Mouse (Mus musculus): ENCODE data around the gene Hist1h2ad. TPM values are rescaled to one million over a fixed set of nuclear protein-coding genes. Genes with fewer than 3 reads are reported as not detected.
A peak's percentile ranks its signal among the peaks of the same experiment; 100 is the strongest.
"Not testable (repeated sequence)": the region's sequence is repeated elsewhere in the genome, so short reads cannot be mapped to it uniquely, and the experiment has no call there.

Hist1h2ad gene
- polyA plus RNA-seq, 2 experiments from 2014 or later = 2.3 TPM; not detected in 1

DNA sequence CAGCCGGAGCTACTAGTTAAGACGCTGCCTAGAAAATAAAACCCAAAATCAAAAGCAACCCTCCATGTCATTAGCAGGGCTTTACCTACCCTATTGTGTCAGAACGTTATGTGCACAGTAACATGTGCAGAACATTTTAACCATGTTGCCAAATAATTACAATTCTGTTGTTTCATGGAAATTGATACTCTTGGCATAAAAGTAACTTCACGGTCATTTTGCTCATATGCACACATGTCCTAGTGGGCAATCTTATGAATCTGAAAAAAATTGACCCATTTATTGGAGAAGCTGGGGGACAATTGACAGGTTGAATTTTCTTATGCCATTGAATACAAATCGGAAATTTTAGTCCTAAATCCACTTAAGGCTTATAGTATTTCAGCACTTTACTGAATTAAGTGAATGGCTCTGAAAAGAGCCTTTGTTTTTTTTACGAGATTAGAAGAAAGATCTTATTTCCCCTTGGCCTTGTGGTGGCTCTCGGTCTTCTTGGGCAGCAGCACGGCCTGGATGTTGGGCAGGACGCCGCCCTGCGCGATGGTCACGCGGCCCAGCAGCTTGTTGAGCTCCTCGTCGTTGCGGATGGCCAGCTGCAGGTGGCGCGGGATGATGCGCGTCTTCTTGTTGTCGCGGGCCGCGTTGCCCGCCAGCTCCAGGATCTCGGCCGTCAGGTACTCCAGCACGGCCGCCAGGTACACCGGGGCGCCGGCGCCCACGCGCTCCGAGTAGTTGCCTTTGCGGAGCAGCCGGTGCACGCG is 3.7 kb upstream of the Hist1h2ad start:
- peak; percentile 9 for ATAC-seq

DNA sequence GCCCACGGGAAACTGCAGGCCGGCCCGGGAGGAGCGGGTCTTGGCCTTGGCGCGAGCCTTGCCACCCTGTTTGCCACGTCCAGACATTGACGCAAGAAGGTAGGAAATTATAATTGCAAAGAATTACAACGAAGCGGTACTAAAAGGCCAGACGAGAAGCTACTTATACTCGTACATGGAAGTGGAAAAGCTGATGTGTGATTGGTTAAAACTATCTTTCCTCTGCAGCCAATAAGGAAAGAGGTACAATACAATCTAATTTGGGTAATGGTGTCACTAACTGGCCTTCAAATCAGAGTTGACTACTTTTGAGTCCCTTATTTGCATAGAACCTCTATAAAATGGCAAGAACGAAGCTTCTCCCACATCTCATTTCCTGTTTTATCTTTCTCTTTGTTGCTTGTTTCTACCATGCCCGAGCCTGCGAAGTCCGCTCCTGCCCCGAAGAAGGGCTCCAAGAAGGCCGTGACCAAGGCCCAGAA is 3.1 kb upstream of the Hist1h2ad start, which contains the start of the genes Hist1h2ae and Hist1h2bg:
Gene Hist1h2ae (minus strand): TSS at position 199 of the 482 bp plus-strand sequence.
Gene Hist1h2bg (plus strand): TSS at position 375 of the 482 bp plus-strand sequence.
- peak; percentile 83 for ATAC-seq

GRCm38 (mm10) chr13:23571504-23572217 is 2.5 kb upstream of the Hist1h2ad start:
- not testable (repeated sequence) for ATAC-seq

DNA sequence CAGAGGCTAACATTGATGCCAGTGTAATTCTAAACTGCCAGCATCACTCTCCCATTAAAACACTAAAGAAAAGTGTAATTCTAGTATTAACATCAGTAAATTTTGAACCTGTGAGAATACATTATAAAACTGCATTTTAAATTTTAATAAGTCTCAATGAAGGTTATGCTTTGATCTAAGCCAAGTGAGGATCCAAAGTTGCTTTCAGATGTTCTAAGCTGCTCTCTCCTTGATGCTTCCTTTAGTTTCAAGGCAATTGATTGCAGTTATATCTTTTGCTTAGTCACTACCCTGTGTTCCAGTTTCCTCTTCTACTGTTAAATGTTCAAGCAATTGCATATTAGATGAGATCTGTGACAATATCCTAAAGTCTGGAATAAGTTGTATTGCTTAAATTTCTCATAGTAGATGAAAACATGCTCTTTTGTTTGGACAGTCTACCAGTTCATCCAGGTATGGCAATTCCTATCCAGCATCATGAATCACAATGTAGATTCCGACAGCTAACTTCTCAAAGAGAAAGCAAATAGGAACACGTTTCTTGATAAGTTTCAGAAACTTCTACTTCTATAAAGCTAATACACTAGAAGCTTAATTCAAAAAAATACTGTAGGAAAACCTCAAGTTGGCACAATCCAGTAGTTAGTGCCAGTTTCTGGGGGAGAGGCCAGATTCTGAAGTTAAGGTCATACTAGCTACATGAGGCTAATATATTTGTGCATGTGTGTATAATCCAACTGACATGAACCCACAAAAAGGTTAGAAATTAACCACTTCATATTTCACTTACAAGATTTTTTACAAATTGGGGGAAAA is 1.8 kb upstream of the Hist1h2ad start:
- no peak for ATAC-seq

- not testable (repeated sequence) for ATAC-seq
These were observed 915 bp upstream of the Hist1h2ad start for GRCm38 (mm10) chr13:23573034-23573897.

DNA sequence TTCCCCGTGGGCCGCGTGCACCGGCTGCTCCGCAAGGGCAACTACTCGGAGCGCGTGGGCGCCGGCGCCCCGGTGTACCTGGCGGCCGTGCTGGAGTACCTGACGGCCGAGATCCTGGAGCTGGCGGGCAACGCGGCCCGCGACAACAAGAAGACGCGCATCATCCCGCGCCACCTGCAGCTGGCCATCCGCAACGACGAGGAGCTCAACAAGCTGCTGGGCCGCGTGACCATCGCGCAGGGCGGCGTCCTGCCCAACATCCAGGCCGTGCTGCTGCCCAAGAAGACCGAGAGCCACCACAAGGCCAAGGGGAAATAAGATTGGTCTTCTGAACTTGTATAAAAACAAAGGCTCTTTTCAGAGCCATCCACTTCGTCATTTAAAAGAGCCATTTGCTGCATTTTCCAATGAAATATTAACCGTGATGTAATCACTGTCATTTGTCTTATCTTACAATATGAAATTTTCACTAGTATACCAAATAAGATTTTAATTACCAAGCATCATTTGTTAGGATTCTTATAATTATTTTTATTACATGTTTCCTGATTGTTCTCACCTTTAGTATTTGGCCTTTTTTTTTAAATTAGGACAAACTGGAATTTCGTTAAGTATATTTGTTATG is 477 bp downstream of the Hist1h2ad start:
- not testable (repeated sequence) for ATAC-seq

DNA sequence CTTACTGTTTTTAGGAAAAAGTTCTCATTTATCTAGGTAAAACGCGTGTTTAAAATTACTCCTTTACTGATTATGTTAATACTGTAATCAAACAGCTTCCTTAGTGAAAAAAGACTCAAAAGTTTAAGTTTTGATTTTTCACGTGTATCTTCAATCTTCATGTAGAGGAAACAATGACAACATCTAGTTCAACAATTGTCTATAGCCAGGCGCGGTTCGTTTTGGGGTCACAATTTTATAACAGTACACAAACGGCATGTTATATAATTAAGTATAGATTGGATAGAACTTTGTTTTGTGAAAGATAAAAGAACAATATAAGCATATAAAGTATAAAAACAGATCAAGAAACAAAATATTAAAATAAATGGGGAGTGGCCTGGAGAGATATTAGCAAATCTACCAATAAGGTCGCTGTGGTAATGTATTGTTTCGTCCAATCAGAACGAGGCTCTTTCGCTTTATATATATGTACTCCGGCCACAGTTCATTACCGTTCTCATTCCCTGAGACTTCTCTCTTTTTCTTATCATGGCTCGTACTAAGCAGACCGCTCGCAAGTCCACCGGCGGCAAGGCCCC is 1.2 kb downstream of the Hist1h2ad start, which contains the start of gene Hist1h3d:
Gene Hist1h3d (plus strand): TSS at position 493 of the 581 bp plus-strand sequence.
- peak; percentile 30 for ATAC-seq

- ATAC-seq = not testable (repeated sequence)
These were observed 1.7 kb downstream of the Hist1h2ad start for GRCm38 (mm10) chr13:23575864-23576313.

GRCm38 (mm10) chr13:23576351-23576881 is 2.2 kb downstream of the Hist1h2ad start:
- ATAC-seq = no peak

DNA sequence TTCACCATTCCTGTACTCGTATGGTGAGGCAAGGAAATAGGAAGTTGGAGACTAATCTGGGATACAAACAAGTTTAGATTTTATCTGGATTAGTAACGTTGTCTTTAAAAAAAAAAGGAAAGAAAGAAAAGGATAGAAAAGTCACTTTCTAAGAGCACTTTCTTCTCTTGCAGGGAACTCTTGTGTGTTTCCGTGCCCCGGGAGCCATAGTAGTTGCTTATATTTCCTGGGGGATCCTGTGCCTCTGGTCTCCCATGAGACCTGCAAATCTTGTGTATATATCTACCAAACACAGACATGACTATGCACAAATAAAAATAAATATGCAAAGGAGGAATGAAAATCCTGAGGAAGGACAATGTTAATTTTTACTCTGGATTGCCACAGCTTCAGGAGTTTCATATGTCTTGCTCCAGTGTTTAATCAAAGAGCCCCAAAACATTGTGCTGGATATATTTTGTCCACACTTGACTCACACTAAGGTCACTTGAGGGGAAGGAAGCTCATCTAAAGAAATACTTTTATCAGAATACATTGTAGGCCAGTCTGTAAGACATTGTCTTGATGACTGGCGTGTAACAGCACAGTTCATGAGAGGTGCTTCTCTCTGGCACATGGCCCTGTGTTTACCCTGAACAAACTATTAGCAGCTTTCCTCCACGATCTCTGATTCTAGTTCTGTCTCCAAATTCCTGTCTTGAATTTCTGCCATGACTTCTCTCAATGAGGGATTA is 2.9 kb downstream of the Hist1h2ad start:
- ATAC-seq = no peak

DNA sequence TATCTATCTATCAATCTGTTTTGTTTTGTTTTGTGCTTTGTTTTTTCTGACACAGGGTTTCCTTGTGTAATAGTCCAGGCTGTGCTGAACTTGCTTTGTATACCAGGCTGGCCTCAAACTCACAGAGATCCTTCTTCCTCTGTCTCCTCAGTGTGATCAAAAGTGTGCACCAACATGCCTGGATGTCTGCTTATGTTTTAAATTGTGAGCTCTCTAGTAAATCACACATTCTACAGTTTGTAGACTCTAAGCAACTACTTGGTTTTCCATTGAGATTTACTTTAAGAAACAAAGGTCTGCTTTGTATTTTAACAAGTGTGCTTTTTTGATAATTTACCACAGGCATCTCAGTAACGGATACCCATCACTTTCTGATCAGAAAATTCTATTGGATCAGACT is 3.7 kb downstream of the Hist1h2ad start:
- no peak for ATAC-seq

- ATAC-seq = peak; percentile 62
These were observed 7.4 kb downstream of the Hist1h2ad start, which contains the start of gene Hist1h4d for GRCm38 (mm10) chr13:23581408-23582218. Hist1h4d (plus strand) TSS chr13:23581598.

- no peak for ATAC-seq
These were observed 8.3 kb downstream of the Hist1h2ad start for GRCm38 (mm10) chr13:23582219-23583056.

DNA sequence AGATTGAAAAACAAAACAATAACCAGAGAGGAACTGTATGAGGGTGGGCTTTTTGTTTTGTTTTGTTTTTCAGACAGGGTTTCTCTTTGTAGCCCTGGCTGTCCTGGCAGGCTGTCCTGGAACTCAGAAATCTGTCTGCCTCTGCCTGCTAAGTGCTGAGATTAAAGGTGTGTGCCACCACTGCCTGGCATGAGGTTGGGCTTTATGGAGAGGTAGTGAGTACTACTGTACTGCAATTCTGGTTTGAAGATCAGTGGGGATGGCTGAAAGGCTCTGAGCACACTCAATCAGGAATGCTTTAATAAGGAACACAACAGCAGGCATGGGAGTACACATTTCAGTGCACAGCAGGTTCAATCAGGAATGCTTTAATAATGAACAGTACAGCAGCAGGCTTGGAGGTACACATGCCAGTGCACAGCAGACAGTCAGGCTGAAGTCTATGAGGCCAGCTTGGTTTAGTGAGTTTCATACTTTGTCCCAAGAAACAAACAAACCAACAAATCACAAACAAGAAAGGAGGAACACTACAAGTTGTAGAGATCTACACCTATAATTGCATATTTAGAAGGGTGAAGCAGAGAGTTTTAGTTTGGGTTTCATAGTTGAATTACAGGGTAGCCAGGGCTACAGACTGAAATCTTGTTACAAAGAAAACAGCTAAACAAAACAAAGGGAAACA is 9.3 kb downstream of the Hist1h2ad start:
- ATAC-seq = no peak

DNA sequence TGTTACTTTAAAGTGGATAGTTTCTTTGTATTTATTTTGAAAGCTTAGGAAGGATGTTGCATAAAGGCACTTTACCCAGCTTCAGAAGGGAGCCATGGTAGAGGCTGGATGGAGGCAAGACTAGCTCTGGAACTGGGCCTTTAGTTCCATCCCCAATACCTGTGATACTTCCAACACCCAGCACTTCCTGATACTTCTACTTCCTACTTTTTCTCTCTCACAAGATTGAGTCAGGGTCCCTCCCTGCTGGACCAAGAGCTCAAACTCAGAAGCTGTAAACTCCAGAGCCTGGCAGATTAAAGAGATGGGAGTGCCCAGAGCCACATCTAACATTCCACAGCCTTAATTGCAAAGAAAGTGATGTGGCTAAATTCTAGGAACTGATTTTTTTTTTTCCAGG is 10.2 kb downstream of the Hist1h2ad start:
- ATAC-seq = no peak

- peak; percentile 37 for ATAC-seq
These were observed 10.9 kb downstream of the Hist1h2ad start for GRCm38 (mm10) chr13:23585029-23585441.
